Mouse (Mus musculus) neural tube, embryonic 13.5 days (tissue): ENCODE data around the gene Mrc1. TPM values are rescaled to one million over a fixed set of nuclear protein-coding genes. Genes with fewer than 3 reads are reported as not detected.
"Not testable (repeated sequence)": the region's sequence is repeated elsewhere in the genome, so short reads cannot be mapped to it uniquely, and the experiment has no call there.

Source experiments
- ATAC-seq: fragments of 200-750 bp; cut with Nextera tagmentation; 2 replicates; pipeline ENCODE4 v1.8.0; 2017; ENCODE audit warnings: low read depth, mild to moderate bottlenecking, moderate TSS enrichment, moderate library complexity
- H3K27ac ChIP-seq: fragments of 300-500 bp; sonication (generic); replicated peaks from 2 replicates; pipeline ENCODE4 v1.5.1; 2015; ENCODE audit warnings: moderate library complexity, mild to moderate bottlenecking, inconsistent platforms
- H3K27me3 ChIP-seq: fragments of 300-500 bp; sonication (generic); 2 replicates; pipeline ENCODE4 v1.6.1; 2015; ENCODE audit warnings: mild to moderate bottlenecking, inconsistent platforms
- H3K36me3 ChIP-seq: fragments of 300-500 bp; sonication (generic); 2 replicates; pipeline ENCODE4 v1.6.1; 2015; ENCODE audit warnings: mild to moderate bottlenecking, inconsistent platforms
- H3K4me1 ChIP-seq: fragments of 300-500 bp; sonication (generic); replicated peaks from 2 replicates; pipeline ENCODE4 v1.6.1; 2015; ENCODE audit warnings: inconsistent platforms
- H3K4me2 ChIP-seq: fragments of 300-500 bp; sonication (generic); 2 replicates; pipeline ENCODE4 v1.6.1; 2015; ENCODE audit warnings: inconsistent platforms, mild to moderate bottlenecking, moderate library complexity
- H3K4me3 ChIP-seq: fragments of 300-500 bp; sonication (generic); 2 replicates; pipeline ENCODE4 v1.5.1; 2015; ENCODE audit warnings: mild to moderate bottlenecking, inconsistent platforms
- H3K9ac ChIP-seq: fragments of 300-500 bp; sonication (generic); 2 replicates; pipeline ENCODE4 v1.6.1; 2015; ENCODE audit warnings: moderate library complexity, mild to moderate bottlenecking, inconsistent platforms
- H3K9me3 ChIP-seq: fragments of 300-500 bp; sonication (generic); 2 replicates; pipeline ENCODE4 v1.6.1; 2016; ENCODE audit warnings: inconsistent platforms
- WGBS: fragments of 180-500 bp; shearing (Covaris S2); methylation state at CpG from one replicate; pipeline ENCODE4 v1.1.7; 2015; 5-methylcytosine and 5-hydroxymethylcytosine counted together
- polyA plus RNA-seq: library from polyadenylated mRNA; unstranded; fragments of >200 nt; fragmentation: Nextera tagmentation; extraction: Ambion mirVana; gene quantifications from 2 replicates; pipeline ENCODE4 v1.2.1, GENCODE M21; 2015

Mrc1 gene
- polyA plus RNA-seq, result 6.0 and 6.9 TPM in 2 replicates

DNA sequence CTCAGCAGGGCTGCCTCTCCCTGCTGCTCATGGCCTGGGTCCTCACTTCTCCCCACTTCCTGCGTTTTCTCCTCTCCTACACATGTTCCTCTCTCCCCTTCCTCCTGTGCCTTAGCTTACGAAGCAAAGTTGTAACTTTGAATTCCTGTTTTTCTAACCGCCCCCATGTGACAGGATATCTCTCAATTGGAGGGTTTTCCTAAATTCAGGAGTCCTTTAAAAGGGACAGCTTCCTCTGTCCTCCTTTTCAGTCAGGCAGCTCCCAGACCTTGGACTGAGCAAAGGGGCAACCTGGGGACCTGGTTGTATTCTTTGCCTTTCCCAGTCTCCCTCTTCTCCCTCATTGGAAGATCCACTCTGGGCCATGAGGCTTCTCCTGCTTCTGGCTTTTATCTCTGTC, at the start of gene Mrc1:
TSS of gene Mrc1 (plus strand) at position 244 of the 400 bp plus-strand sequence.
- Histone ChIP-seq H3K4me1 (no peaks in the 10 kb centered on the region), H3K36me3 (no peaks in the 10 kb centered on the region), H3K9ac (no peak within 1 kb of the TSS), H3K4me3 (no peak within 1 kb of the TSS), H3K27ac (no peak within 1 kb of the TSS), H3K4me2 (no peak within 1 kb of the TSS), H3K9me3 (no peaks in the 10 kb centered on the region), H3K27me3 (no peaks in the 10 kb centered on the region)
- 66% methylated on average over 3 of the region's 3 CpGs for WGBS
- no peak for ATAC-seq

DNA sequence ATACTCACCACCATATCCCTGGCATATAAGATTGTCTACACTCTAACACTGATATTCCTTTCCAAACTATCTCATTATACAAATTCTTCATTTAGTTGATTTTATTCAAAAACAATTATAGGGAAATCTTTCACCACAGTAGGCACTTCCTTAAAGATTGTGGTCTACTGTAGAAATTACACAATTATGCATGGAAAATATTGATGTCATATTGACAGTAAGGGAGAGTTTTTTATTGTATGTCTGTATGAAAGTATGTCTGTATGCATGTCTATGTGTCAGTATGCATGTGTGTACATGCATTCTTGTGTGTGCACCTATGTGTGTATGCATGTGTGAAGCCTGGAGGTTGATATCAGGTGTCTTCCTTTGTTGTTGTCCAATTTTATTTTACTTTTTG, 44.8 kb upstream of the Mrc1 start:
- Histone ChIP-seq H3K27me3 (no peaks in the 10 kb centered on the region), H3K36me3 (no peaks in the 10 kb centered on the region), H3K27ac (no peak overlapping the region), H3K4me3 (no peak overlapping the region), H3K9ac (no peak overlapping the region), H3K4me1 (no peaks in the 10 kb centered on the region), H3K9me3 (no peaks in the 10 kb centered on the region), H3K4me2 (no peak overlapping the region)
- ATAC-seq, result no peak

DNA sequence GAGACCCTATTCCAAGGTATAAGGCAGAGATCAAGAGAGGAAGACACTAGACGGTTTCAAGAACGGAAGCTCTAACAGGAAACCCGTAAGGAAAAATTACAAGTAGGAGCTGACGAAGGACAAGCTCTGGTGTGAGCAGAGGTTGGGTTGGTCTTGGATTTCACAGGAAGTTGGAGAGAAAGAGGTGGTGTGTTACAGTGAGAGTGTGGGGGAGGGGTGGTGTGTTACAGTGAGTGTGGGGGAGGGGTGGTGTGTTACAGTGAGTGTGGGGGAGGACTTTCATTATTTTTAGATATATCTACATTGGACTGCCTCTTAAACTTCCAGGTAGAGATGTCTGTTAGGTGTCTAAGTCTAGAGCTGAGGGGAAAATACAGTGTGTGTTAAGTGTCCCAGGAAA, 38.5 kb upstream of the Mrc1 start:
- no peak for ATAC-seq
- 87% methylated on average over 4 of the region's 4 CpGs for WGBS

DNA sequence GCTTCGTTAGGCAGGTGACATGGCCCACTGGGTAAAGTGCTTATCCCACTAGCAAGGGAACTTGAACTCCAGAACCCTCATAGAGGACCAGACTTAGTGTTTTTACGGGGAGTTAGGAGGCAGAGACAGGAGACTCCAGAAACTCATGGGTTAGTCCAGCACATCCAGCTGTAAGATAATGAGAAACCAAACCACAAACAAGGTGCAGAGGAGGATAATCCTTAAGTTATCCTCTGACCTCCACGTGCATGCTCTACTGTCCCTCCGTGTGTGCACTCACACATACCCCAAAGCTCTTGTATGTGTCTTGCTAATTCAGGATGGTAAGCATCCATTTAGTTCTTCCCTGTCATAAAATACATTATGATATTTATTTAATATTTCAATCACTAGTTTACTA, 37.6 kb upstream of the Mrc1 start:
- H3K27ac ChIP-seq, result no peak overlapping the region
- H3K27me3 ChIP-seq, result no peaks in the 10 kb centered on the region
- 83% methylated on average over 4 of the region's 4 CpGs for WGBS
- H3K9me3 ChIP-seq, result no peaks in the 10 kb centered on the region
- H3K36me3 ChIP-seq, result no peaks in the 10 kb centered on the region
- ATAC-seq, result no peak
- H3K4me2 ChIP-seq, result no peak overlapping the region
- no peak overlapping the region for H3K4me3 ChIP-seq
- no peak overlapping the region for H3K9ac ChIP-seq
- no peaks in the 10 kb centered on the region for H3K4me1 ChIP-seq

More for the DNA sequence above, 38.5 kb upstream of the Mrc1 start:
- Histone ChIP-seq H3K4me1 (no peaks in the 10 kb centered on the region), H3K36me3 (no peaks in the 10 kb centered on the region), H3K9ac (no peak overlapping the region), H3K4me3 (no peak overlapping the region), H3K9me3 (no peaks in the 10 kb centered on the region), H3K27me3 (no peaks in the 10 kb centered on the region), H3K27ac (no peak overlapping the region), H3K4me2 (no peak overlapping the region)

DNA sequence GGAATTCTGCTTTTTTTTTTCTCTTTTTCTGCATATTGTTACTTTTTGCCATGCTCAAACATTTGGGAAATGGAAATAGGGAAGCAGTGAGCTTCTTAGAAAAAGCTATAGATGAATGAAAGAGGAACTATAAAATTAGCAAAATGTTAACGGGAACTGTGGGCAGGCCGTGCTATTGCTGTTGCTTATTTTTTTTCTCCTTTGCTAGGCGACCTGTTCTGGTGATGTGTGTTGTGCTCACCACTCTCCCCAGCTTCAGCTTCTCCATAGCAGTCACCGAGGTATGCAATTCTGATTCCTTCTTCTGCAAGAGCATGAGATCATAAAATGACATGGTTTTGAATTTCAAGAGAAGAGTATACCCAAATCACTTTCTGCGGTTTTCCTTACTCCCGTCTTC, 37.1 kb upstream of the Mrc1 start:
- Histone ChIP-seq H3K9me3 (no peaks in the 10 kb centered on the region), H3K4me2 (no peak overlapping the region), H3K27ac (no peak overlapping the region), H3K4me1 (no peaks in the 10 kb centered on the region), H3K9ac (no peak overlapping the region), H3K27me3 (no peaks in the 10 kb centered on the region), H3K4me3 (no peak overlapping the region), H3K36me3 (no peaks in the 10 kb centered on the region)
- WGBS, result 90% methylated on average over 6 of the region's 6 CpGs
- no peak for ATAC-seq

DNA sequence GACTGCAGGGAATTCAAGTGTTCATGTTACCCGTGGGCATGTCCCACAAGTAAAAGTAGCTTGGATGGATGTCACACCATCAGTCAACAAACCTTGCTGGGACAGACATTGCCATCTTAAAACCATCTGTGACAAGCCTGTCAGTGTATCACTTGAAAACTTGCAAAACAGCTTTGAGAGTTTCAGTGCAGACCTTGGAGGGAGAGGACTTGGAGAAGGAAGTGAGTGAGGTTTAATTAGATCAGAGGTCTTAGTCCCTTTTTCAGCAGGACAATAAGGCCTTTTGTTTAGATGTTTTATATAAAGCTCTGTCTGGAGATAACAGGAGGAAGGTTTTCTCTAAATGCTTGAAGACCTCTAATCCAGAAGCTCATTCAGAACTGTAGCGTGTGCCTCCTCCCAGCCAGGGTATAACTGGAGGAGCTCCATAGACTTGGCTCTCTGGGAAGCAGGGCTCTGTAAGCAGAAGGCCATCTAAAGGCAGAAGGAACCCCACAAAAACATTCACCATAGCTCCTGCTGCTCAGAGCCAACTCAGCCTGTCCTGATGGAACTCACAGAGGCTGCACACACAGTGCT, 30.8 kb upstream of the Mrc1 start:
- H3K27ac ChIP-seq, H3K36me3 ChIP-seq, H3K4me2 ChIP-seq, H3K27me3 ChIP-seq, ATAC-seq, H3K9ac ChIP-seq, H3K9me3 ChIP-seq, H3K4me1 ChIP-seq, H3K4me3 ChIP-seq: not testable (repeated sequence)
- WGBS, result 83% methylated on average over 1 of the region's 2 CpGs

DNA sequence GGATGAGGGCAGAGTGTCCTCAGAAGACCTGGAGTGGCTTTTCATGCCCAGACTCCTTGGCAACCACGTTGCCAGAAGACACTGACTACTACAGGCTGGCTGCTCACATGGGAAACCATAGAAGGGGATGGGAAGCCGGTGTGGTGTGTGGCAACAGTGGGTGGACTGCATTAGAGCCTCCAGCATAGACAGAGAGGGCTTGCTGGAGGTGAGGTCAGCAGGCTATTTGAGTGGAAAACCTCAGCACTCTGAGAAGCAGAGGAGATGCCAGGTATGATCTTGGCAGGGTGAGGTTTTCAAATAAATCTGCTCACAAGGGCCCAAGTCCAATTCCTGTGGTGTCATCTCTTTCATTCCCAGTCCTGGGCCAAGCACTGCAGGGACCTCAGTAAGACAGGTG, 29.6 kb upstream of the Mrc1 start:
- no peaks in the 10 kb centered on the region for H3K9me3 ChIP-seq
- no peaks in the 10 kb centered on the region for H3K36me3 ChIP-seq
- H3K9ac ChIP-seq, result no peak overlapping the region
- no peaks in the 10 kb centered on the region for H3K27me3 ChIP-seq
- ATAC-seq, result no peak
- WGBS, result 55% methylated on average over 2 of the region's 2 CpGs
- H3K4me3 ChIP-seq, result no peak overlapping the region
- H3K4me1 ChIP-seq, result no peaks in the 10 kb centered on the region
- no peak overlapping the region for H3K27ac ChIP-seq
- no peak overlapping the region for H3K4me2 ChIP-seq

DNA sequence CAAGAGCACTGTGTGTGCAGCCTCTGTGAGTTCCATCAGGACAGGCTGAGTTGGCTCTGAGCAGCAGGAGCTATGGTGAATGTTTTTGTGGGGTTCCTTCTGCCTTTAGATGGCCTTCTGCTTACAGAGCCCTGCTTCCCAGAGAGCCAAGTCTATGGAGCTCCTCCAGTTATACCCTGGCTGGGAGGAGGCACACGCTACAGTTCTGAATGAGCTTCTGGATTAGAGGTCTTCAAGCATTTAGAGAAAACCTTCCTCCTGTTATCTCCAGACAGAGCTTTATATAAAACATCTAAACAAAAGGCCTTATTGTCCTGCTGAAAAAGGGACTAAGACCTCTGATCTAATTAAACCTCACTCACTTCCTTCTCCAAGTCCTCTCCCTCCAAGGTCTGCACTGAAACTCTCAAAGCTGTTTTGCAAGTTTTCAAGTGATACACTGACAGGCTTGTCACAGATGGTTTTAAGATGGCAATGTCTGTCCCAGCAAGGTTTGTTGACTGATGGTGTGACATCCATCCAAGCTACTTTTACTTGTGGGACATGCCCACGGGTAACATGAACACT, 28.2 kb upstream of the Mrc1 start:
- H3K4me2 ChIP-seq, H3K9ac ChIP-seq, H3K27ac ChIP-seq, H3K36me3 ChIP-seq, ATAC-seq, H3K27me3 ChIP-seq, H3K4me3 ChIP-seq, H3K9me3 ChIP-seq, H3K4me1 ChIP-seq: not testable (repeated sequence)
- WGBS, result no CpG with 5 or more reads among the region's 2 CpGs

DNA sequence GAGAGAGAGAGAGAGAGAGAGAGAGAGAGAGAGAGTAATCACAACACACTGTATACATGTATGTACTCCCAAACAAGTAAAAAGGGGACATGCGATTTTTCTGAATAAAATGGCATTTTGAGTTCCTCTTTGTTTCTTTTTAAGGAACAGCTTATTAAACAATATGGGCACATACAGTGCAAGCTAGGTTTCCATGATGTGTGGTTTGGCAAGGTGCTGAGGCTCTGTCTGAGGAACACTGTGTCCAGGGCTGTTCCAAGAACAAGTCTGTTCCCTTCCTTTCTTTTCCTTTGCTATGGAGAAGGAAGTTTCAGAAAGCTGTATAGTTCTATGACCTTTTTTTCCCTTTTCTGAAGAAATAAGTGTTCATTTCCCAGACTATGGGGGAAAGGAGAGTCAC, 24.9 kb upstream of the Mrc1 start:
- Histone ChIP-seq H3K4me3 (no peak overlapping the region), H3K9ac (no peak overlapping the region), H3K4me2 (no peak overlapping the region), H3K36me3 (no peaks in the 10 kb centered on the region), H3K27ac (no peak overlapping the region), H3K27me3 (no peaks in the 10 kb centered on the region), H3K4me1 (no peaks in the 10 kb centered on the region), H3K9me3 (no peaks in the 10 kb centered on the region)
- WGBS, result 78% methylated on average over 1 of the region's 1 CpGs
- ATAC-seq, result no peak

DNA sequence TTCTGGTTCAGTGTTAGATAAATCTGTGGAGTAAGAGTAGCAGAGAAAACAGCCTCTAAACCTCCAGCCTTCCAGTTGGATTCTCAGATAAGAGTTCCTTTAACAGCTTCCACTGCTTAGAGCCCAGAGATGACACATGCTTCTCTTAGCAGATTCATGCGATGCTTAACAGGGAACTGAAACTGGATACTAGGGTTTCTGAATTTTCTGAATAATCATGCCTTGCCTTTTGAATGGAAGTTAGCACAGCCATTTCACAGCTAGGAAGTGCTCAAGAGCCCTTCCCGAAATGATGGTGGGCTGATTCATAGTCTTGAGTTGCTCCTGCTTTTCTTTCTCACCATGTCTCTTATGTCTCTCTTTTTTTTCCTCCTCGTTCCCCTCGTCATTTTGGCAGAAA, 22.4 kb upstream of the Mrc1 start:
- H3K4me1 ChIP-seq, result no peaks in the 10 kb centered on the region
- no peaks in the 10 kb centered on the region for H3K36me3 ChIP-seq
- H3K9ac ChIP-seq, result no peak overlapping the region
- H3K9me3 ChIP-seq, result no peaks in the 10 kb centered on the region
- 81% methylated on average over 4 of the region's 4 CpGs for WGBS
- ATAC-seq, result no peak
- no peak overlapping the region for H3K4me3 ChIP-seq
- H3K27ac ChIP-seq, result no peak overlapping the region
- no peak overlapping the region for H3K4me2 ChIP-seq
- H3K27me3 ChIP-seq, result no peaks in the 10 kb centered on the region

DNA sequence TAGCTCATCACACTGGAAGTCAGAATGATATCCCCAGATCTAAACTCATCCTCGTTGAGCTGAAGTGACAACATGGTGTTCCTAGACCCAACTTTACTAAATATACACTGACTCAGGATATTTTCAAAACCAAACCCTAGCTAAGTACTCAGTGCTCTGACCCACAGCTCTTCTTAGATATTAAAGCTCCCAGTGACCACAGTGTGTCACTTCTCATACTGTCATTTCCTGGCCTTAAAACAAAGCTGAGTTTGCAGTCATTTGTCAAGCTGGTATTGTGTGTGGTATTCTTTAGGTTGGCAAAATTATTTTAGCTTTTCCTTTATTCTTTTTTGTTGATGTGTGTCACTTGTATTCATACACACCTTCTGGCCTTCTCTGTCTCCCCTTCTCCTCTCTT, 18.5 kb upstream of the Mrc1 start:
- Histone ChIP-seq H3K27ac (no peak overlapping the region), H3K9me3 (no peaks in the 10 kb centered on the region), H3K4me2 (no peak overlapping the region), H3K4me1 (peaks cover 3% of the 10 kb centered on the region), H3K27me3 (no peaks in the 10 kb centered on the region), H3K36me3 (no peaks in the 10 kb centered on the region), H3K9ac (no peak overlapping the region), H3K4me3 (no peak overlapping the region)
- no peak for ATAC-seq
- WGBS, result 93% methylated on average over 1 of the region's 1 CpGs

DNA sequence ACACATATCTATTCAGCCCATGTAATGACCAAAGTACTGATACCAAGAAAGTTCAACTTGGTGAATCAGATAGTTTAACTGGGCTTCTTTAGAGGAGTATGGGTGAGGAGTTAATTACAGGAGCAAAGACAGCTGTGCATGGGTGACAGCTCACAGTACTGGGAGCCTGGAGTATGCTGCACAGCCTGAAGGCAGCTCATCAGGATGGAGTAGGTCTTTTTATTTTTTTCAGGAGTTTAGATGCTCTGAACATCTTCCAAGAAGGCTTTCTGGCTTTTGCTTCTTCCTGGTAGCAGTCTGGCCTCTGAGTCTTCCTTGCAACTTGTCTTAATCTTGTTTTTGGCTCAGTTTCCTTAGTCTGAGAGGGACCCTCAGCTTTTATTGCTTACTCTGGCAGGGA, 17.6 kb upstream of the Mrc1 start:
- H3K4me3 ChIP-seq, result no peak overlapping the region
- peaks cover 3% of the 10 kb centered on the region for H3K4me1 ChIP-seq
- no peak overlapping the region for H3K4me2 ChIP-seq
- H3K9me3 ChIP-seq, result no peaks in the 10 kb centered on the region
- H3K36me3 ChIP-seq, result no peaks in the 10 kb centered on the region
- H3K9ac ChIP-seq, result no peak overlapping the region
- H3K27ac ChIP-seq, result no peak overlapping the region
- no peaks in the 10 kb centered on the region for H3K27me3 ChIP-seq
- ATAC-seq, result no peak

DNA sequence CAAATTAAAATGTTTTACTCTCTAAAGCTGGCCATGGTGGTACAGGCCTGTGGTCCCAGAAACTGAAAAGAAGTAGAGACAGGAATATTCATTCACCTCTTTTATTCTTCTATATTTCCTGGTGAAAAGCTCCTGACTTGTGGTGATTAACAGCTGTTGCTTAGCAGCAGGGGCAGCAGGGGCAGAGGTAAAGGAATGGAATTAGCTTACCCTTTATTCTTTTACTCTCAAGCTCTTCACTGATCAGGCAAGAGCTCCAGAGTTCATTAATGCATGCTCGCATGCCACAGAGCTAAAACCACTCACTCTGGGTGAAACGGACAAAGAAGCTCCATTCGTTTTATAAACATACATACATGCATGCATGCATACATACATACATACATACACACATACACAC, 14.4 kb upstream of the Mrc1 start:
- H3K9ac ChIP-seq, result no peak overlapping the region
- no peak overlapping the region for H3K27ac ChIP-seq
- H3K4me3 ChIP-seq, result no peak overlapping the region
- peaks cover 3% of the 10 kb centered on the region for H3K4me1 ChIP-seq
- H3K27me3 ChIP-seq, result no peaks in the 10 kb centered on the region
- ATAC-seq, result no peak
- H3K36me3 ChIP-seq, result no peaks in the 10 kb centered on the region
- WGBS, result 13% methylated on average over 3 of the region's 3 CpGs
- no peak overlapping the region for H3K4me2 ChIP-seq
- H3K9me3 ChIP-seq, result no peaks in the 10 kb centered on the region
